Mouse (Mus musculus): ENCODE data around the gene Saa2. TPM values are rescaled to one million over a fixed set of nuclear protein-coding genes. Genes with fewer than 3 reads are reported as not detected.

Gene Saa2
- total RNA-seq (2012; rRNA removed) (not detected in 2 replicates), polyA plus RNA-seq (2012; ENCODE audit: insufficient read depth in 1 of 2, insufficient read length in 2 of 2, low read depth in 1 of 2, low replicate concordance in 2 of 2, missing spikeins in 1 of 2) (not detected)

- Histone ChIP-seq H3K79me2 (ENCODE audit: control insufficient read depth, insufficient read depth, low read length, poor library complexity) (no peaks in the 10 kb centered on the region), H3K9me3 (replicated peaks; ENCODE audit: insufficient read depth, low read length) (no peaks in the 10 kb centered on the region), H3K36me3 (ENCODE audit: control insufficient read depth in 1 of 2, insufficient read depth in 2 of 2, low read length in 2 of 2) (no peaks in the 10 kb centered on the region), H3K4me3 (ENCODE audit: control insufficient read depth in 1 of 2, insufficient read depth in 1 of 2, low read depth in 2 of 2, low read length in 2 of 2) (no peak within 1 kb of the TSS), H3K4me1 (ENCODE audit: control insufficient read depth in 1 of 2, insufficient read depth in 2 of 2, low read length in 2 of 2) (no peaks in the 10 kb centered on the region), H3K9ac (ENCODE audit: control insufficient read depth, low read depth, low read length, poor library complexity, severe bottlenecking) (no peak within 1 kb of the TSS), H3K27me3 (ENCODE audit: control insufficient read depth in 1 of 2, insufficient read depth in 2 of 2, low read length in 2 of 2) (peaks cover 9 to 13% of the 10 kb centered on the region in 2 experiments), H3K27ac (ENCODE audit: control insufficient read depth, low read depth, low read length) (no peak within 1 kb of the TSS)
- DNase-seq (ENCODE audit: low read depth, low spot score): no peak
- no peak for TF ChIP-seq KAT2A (conservative IDR thresholded peaks at IDR 0.05; ENCODE audit: low read depth, low read length)
- no peak for TF ChIP-seq MAZ (IDR thresholded peaks at IDR 0.05; ENCODE audit: low read depth, low read length)
- no peak for TF ChIP-seq NELFE (IDR thresholded peaks at IDR 0.05; ENCODE audit: low read depth, low read length)
- no peak for TF ChIP-seq RAD21 (IDR thresholded peaks at IDR 0.05; ENCODE audit: low read depth, low read length)
- TF ChIP-seq MYC (IDR thresholded peaks at IDR 0.05; ENCODE audit: low read depth, low read length): no peak
Measured at GRCm38 (mm10) chr7:46751490-46751889, at the start of gene Saa2. Gene Saa2, plus strand, starts transcription at chr7:46751790.

- Histone ChIP-seq H3K27me3 (ENCODE audit: control insufficient read depth in 1 of 2, insufficient read depth in 2 of 2, low read length in 2 of 2) (no peaks in the 10 kb centered on the region), H3K4me1 (ENCODE audit: control insufficient read depth in 1 of 2, insufficient read depth in 2 of 2, low read length in 2 of 2) (peaks cover 7 to 33% of the 10 kb centered on the region in 2 experiments; a peak in 3 of 4 replicates), H3K9me3 (replicated peaks; ENCODE audit: insufficient read depth, low read length) (no peaks in the 10 kb centered on the region), H3K9ac (ENCODE audit: control insufficient read depth, low read depth, low read length, poor library complexity, severe bottlenecking) (peak within 1 kb of the TSS; percentile 89), H3K79me2 (ENCODE audit: control insufficient read depth, insufficient read depth, low read length, poor library complexity) (peaks cover 10% of the 10 kb centered on the region), H3K27ac (ENCODE audit: control insufficient read depth, low read depth, low read length) (peak within 1 kb of the TSS; percentile 53), H3K36me3 (ENCODE audit: control insufficient read depth in 1 of 2, insufficient read depth in 2 of 2, low read length in 2 of 2) (peaks cover 3 to 18% of the 10 kb centered on the region in 2 experiments; a peak in 3 of 4 replicates), H3K4me3 (ENCODE audit: control insufficient read depth in 1 of 2, insufficient read depth in 1 of 2, low read depth in 2 of 2, low read length in 2 of 2) (peak within 1 kb of the TSS; percentile 82 to 86)
- peak; percentile 95 for DNase-seq (ENCODE audit: low read depth, low spot score)
- peak; percentile 78 for TF ChIP-seq ELF1 (IDR thresholded peaks at IDR 0.05; ENCODE audit: low read depth, low read length)
- no peak for TF ChIP-seq RAD21 (IDR thresholded peaks at IDR 0.05; ENCODE audit: low read depth, low read length)
- peak; percentile 50; the same call in 1 of the 2 replicates for TF ChIP-seq TBP (IDR thresholded peaks at IDR 0.05; ENCODE audit: low read depth, low read length)
- TF ChIP-seq TCF12 (IDR thresholded peaks at IDR 0.05; ENCODE audit: low read depth, low read length): peak; percentile 53; the same call in 1 of the 2 replicates
- no peak for TF ChIP-seq BHLHE40 (IDR thresholded peaks at IDR 0.05; ENCODE audit: borderline replicate concordance, low read depth, low read length)
- TF ChIP-seq E2F4 (IDR thresholded peaks at IDR 0.05; ENCODE audit: borderline replicate concordance, low read depth, low read length): peak; percentile 83; the same call in 1 of the 2 replicates
- TF ChIP-seq POLR2A (IDR thresholded peaks at IDR 0.05; ENCODE audit: control insufficient read depth in 1 of 2, insufficient read depth in 1 of 2, low read depth in 1 of 2, low read length in 2 of 2, poor library complexity in 1 of 2): peak; percentile 68 to 91; a peak in 3 of 4 replicates
- no peak for TF ChIP-seq GATA1 (IDR thresholded peaks at IDR 0.05; ENCODE audit: low read depth, low read length)
- no peak for TF ChIP-seq UBTF (IDR thresholded peaks at IDR 0.05; ENCODE audit: borderline replicate concordance, insufficient read depth, low read depth, low read length)
- no peak for TF ChIP-seq ZC3H11A (IDR thresholded peaks at IDR 0.05; ENCODE audit: low read depth, low read length)
- TF ChIP-seq TAL1 (IDR thresholded peaks at IDR 0.05; ENCODE audit: low read length): no peak
- no peak for TF ChIP-seq CHD1 (IDR thresholded peaks at IDR 0.05; ENCODE audit: low read depth, low read length)
- peak; percentile 77; the same call in 1 of the 2 replicates for TF ChIP-seq MYC (IDR thresholded peaks at IDR 0.05; ENCODE audit: low read depth, low read length)
- peak; percentile 68 to 99 (median 86) for TF ChIP-seq CTCF (IDR thresholded peaks at IDR 0.05 in 2 of 3, conservative IDR thresholded peaks at IDR 0.05 in 1 of 3; ENCODE audit: control insufficient read depth in 1 of 3, insufficient read depth in 1 of 3, low read depth in 2 of 3, low read length in 3 of 3, poor library complexity in 1 of 3, severe bottlenecking in 1 of 3)
- TF ChIP-seq EP300 (IDR thresholded peaks at IDR 0.05; ENCODE audit: low read depth in 1 of 2, low read length in 2 of 2): no peak
- TF ChIP-seq USF1 (IDR thresholded peaks at IDR 0.05; ENCODE audit: low read depth, low read length): no peak
- TF ChIP-seq USF2 (IDR thresholded peaks at IDR 0.05; ENCODE audit: borderline replicate concordance in 1 of 2, insufficient read depth in 1 of 2, low read depth in 1 of 2, low read length in 2 of 2): no peak
- TF ChIP-seq RCOR1 (IDR thresholded peaks at IDR 0.05; ENCODE audit: low read depth, low read length): no peak
- peak; percentile 21; the same call in 1 of the 2 replicates for TF ChIP-seq SMC3 (IDR thresholded peaks at IDR 0.05; ENCODE audit: low read depth, low read length)
- TF ChIP-seq JUND (IDR thresholded peaks at IDR 0.05; ENCODE audit: low read depth, low read length): no peak
- TF ChIP-seq ZKSCAN1 (IDR thresholded peaks at IDR 0.05; ENCODE audit: low read depth, low read length): no peak
- peak; percentile 78 for TF ChIP-seq MXI1 (IDR thresholded peaks at IDR 0.05; ENCODE audit: low read depth, low read length)
- peak; percentile 55; the same call in 1 of the 2 replicates for TF ChIP-seq MAZ (IDR thresholded peaks at IDR 0.05; ENCODE audit: low read depth, low read length)
- TF ChIP-seq HCFC1 (IDR thresholded peaks at IDR 0.05; ENCODE audit: low read depth, low read length): peak; percentile 87
- no peak for TF ChIP-seq ZNF384 (IDR thresholded peaks at IDR 0.05; ENCODE audit: low read depth, low read length)
- TF ChIP-seq ZMIZ1 (IDR thresholded peaks at IDR 0.05; ENCODE audit: low read depth, low read length): no peak
- peak; percentile 76; the same call in 1 of the 2 replicates for TF ChIP-seq POLR2AphosphoS2 (IDR thresholded peaks at IDR 0.05; ENCODE audit: low read length)
- TF ChIP-seq KAT2A (conservative IDR thresholded peaks at IDR 0.05; ENCODE audit: low read depth, low read length): no peak; the same call in 1 of the 2 replicates
- TF ChIP-seq GABPA (IDR thresholded peaks at IDR 0.05; ENCODE audit: low read depth, low read length): peak; percentile 27; the same call in 1 of the 2 replicates
Measured at GRCm38 (mm10) chr7:46710390-46710844, 41.2 kb upstream of the Saa2 start, which contains the start of gene Saal1. Gene Saal1, minus strand, starts transcription at chr7:46710680.

Measured in MEL (cell line).